Mouse (Mus musculus) midbrain, embryonic 11.5 days (tissue): ENCODE results near the gene Plpp3. TPM values are rescaled to one million over a fixed set of nuclear protein-coding genes. Genes with fewer than 3 reads are reported as not detected.

Experiments
- ATAC-seq: fragments of 200-750 bp; cut with Nextera tagmentation; 2 replicates; pipeline ENCODE4 v1.8.0; 2017; ENCODE audit warnings: moderate TSS enrichment, moderate library complexity; ENCODE audit not compliant: low FRiP score
- DNase-seq: peaks from one replicate; pipeline ENCODE4 v3.0.0; 2015; ENCODE audit warnings: low spot score; ENCODE audit errors: missing footprints
- H3K27ac ChIP-seq: fragments of 300-500 bp; sonication (generic); 2 replicates; pipeline ENCODE4 v1.5.1; 2014; ENCODE audit warnings: low read depth, low read length
- H3K27me3 ChIP-seq: fragments of 300-500 bp; sonication (generic); 2 replicates; pipeline ENCODE4 v1.6.1; 2014; ENCODE audit warnings: mild to moderate bottlenecking, low read length, moderate library complexity, mixed read lengths; ENCODE audit not compliant: control insufficient read depth, insufficient read depth
- H3K36me3 ChIP-seq: fragments of 300-500 bp; sonication (generic); 2 replicates; pipeline ENCODE4 v1.6.1; 2014; ENCODE audit warnings: mild to moderate bottlenecking, low read length, moderate library complexity, mixed read lengths; ENCODE audit not compliant: control insufficient read depth, insufficient read depth
- H3K4me1 ChIP-seq: fragments of 300-500 bp; sonication (generic); 2 replicates; pipeline ENCODE4 v1.6.1; 2014; ENCODE audit warnings: low read length; ENCODE audit not compliant: control insufficient read depth, insufficient read depth
- H3K4me2 ChIP-seq: fragments of 300-500 bp; sonication (generic); 2 replicates; pipeline ENCODE4 v1.6.1; 2014; ENCODE audit warnings: mild to moderate bottlenecking, moderate library complexity
- H3K4me3 ChIP-seq: fragments of 300-500 bp; sonication (generic); 2 replicates; pipeline ENCODE4 v1.5.1; 2014; ENCODE audit warnings: low read depth, low read length
- H3K9ac ChIP-seq: fragments of 300-500 bp; sonication (generic); 2 replicates; pipeline ENCODE4 v1.6.1; 2014; ENCODE audit warnings: low read length
- H3K9me3 ChIP-seq: fragments of 300-500 bp; sonication (generic); 2 replicates; pipeline ENCODE4 v1.6.1; 2016; ENCODE audit warnings: low read length; ENCODE audit not compliant: control insufficient read depth
- WGBS: fragments of 180-500 bp; shearing (Covaris S2); extraction: QIAGEN DNeasy Blood & Tissue Kit; methylation state at CpG from one replicate; pipeline ENCODE4 v1.1.7; 2014; 5-methylcytosine and 5-hydroxymethylcytosine counted together
- polyA plus RNA-seq: library from polyadenylated mRNA; unstranded; fragments of >200 nt; fragmentation: Nextera tagmentation; extraction: Ambion mirVana; gene quantifications from 2 replicates; pipeline ENCODE4 v1.2.1, GENCODE M21; 2014

Gene Plpp3
- polyA plus RNA-seq, 1 experiment from 2014 or later: 46.3 TPM

GRCm38 (mm10) chr4:105192665-105193064, 35.5 kb downstream of the Plpp3 start:
- WGBS: 58% methylated on average over 5 of the region's 5 CpGs
- H3K9me3 ChIP-seq: no peaks in the 10 kb centered on the region
- peaks cover 4% of the 10 kb centered on the region; the same call in 1 of the 2 replicates for H3K4me1 ChIP-seq
- H3K27ac ChIP-seq: no peak overlapping the region
- no peak overlapping the region for H3K9ac ChIP-seq
- no peaks in the 10 kb centered on the region for H3K27me3 ChIP-seq
- DNase-seq: no peak
- no peak for ATAC-seq
- H3K4me3 ChIP-seq: no peak overlapping the region
- peaks cover 11% of the 10 kb centered on the region for H3K36me3 ChIP-seq
- H3K4me2 ChIP-seq: no peak overlapping the region

GRCm38 (mm10) chr4:105195256-105195655, 38.1 kb downstream of the Plpp3 start:
- Histone ChIP-seq H3K27me3 (no peaks in the 10 kb centered on the region), H3K4me3 (no peak overlapping the region), H3K9ac (no peak overlapping the region), H3K4me1 (peaks cover 4% of the 10 kb centered on the region; the same call in 1 of the 2 replicates), H3K27ac (no peak overlapping the region), H3K9me3 (no peaks in the 10 kb centered on the region), H3K4me2 (no peak overlapping the region), H3K36me3 (peaks cover 11% of the 10 kb centered on the region)
- DNase-seq (no peak), ATAC-seq (no peak)
- WGBS: 88% methylated on average over 9 of the region's 9 CpGs

GRCm38 (mm10) chr4:105196099-105196498, 39.0 kb downstream of the Plpp3 start:
- Histone ChIP-seq H3K4me2 (no peak overlapping the region), H3K9ac (no peak overlapping the region), H3K27ac (no peak overlapping the region), H3K27me3 (no peaks in the 10 kb centered on the region), H3K4me1 (peaks cover 13% of the 10 kb centered on the region), H3K4me3 (no peak overlapping the region), H3K9me3 (no peaks in the 10 kb centered on the region), H3K36me3 (peaks cover 11% of the 10 kb centered on the region)
- DNase-seq: no peak
- ATAC-seq: no peak
- 92% methylated on average over 9 of the region's 9 CpGs for WGBS

- ATAC-seq (no peak), DNase-seq (no peak)
- Histone ChIP-seq H3K36me3 (peaks cover 11% of the 10 kb centered on the region), H3K4me3 (no peak overlapping the region), H3K9ac (no peak overlapping the region), H3K27ac (no peak overlapping the region), H3K4me2 (no peak overlapping the region), H3K27me3 (no peaks in the 10 kb centered on the region), H3K4me1 (peaks cover 15% of the 10 kb centered on the region), H3K9me3 (no peaks in the 10 kb centered on the region)
- 90% methylated on average over 9 of the region's 9 CpGs for WGBS
Measured at GRCm38 (mm10) chr4:105196993-105197765, 40.0 kb downstream of the Plpp3 start.

GRCm38 (mm10) chr4:105198696-105199095, 41.5 kb downstream of the Plpp3 start:
- H3K4me1 ChIP-seq: peaks cover 11% of the 10 kb centered on the region
- no peak for ATAC-seq
- H3K4me3 ChIP-seq: no peak overlapping the region
- DNase-seq: no peak
- no peak overlapping the region for H3K4me2 ChIP-seq
- 90% methylated on average over 5 of the region's 5 CpGs for WGBS
- no peaks in the 10 kb centered on the region for H3K27me3 ChIP-seq
- no peak overlapping the region for H3K27ac ChIP-seq
- H3K9ac ChIP-seq: no peak overlapping the region
- peaks cover 11% of the 10 kb centered on the region for H3K36me3 ChIP-seq
- H3K9me3 ChIP-seq: no peaks in the 10 kb centered on the region

- no peaks in the 10 kb centered on the region for H3K9me3 ChIP-seq
- DNase-seq (no peak), ATAC-seq (no peak)
- no peaks in the 10 kb centered on the region for H3K27me3 ChIP-seq
- H3K36me3 ChIP-seq: peaks cover 11% of the 10 kb centered on the region
- H3K9ac ChIP-seq: no peak overlapping the region
- peaks cover 11% of the 10 kb centered on the region for H3K4me1 ChIP-seq
- 80% methylated on average over 8 of the region's 8 CpGs for WGBS
- H3K27ac ChIP-seq: no peak overlapping the region
- H3K4me2 ChIP-seq: no peak overlapping the region
- H3K4me3 ChIP-seq: no peak overlapping the region
Measured at GRCm38 (mm10) chr4:105199345-105199744, 42.2 kb downstream of the Plpp3 start.

- WGBS: 46% methylated on average over 14 of the region's 14 CpGs
- Histone ChIP-seq H3K27me3 (no peaks in the 10 kb centered on the region), H3K9ac (no peak overlapping the region), H3K4me3 (no peak overlapping the region), H3K4me2 (no peak overlapping the region), H3K27ac (no peak overlapping the region; the same call in 1 of the 2 replicates), H3K36me3 (peaks cover 3% of the 10 kb centered on the region), H3K4me1 (peaks cover 11% of the 10 kb centered on the region), H3K9me3 (no peaks in the 10 kb centered on the region)
- no peak for ATAC-seq
- no peak for DNase-seq
Measured at GRCm38 (mm10) chr4:105200624-105201524, 43.7 kb downstream of the Plpp3 start.

GRCm38 (mm10) chr4:105202439-105202838, 45.3 kb downstream of the Plpp3 start:
- WGBS: 90% methylated on average over 3 of the region's 3 CpGs
- no peak overlapping the region for H3K27ac ChIP-seq
- no peaks in the 10 kb centered on the region; the same call in 1 of the 2 replicates for H3K36me3 ChIP-seq
- H3K4me2 ChIP-seq: no peak overlapping the region
- H3K9ac ChIP-seq: no peak overlapping the region
- H3K4me3 ChIP-seq: no peak overlapping the region
- DNase-seq (no peak), ATAC-seq (no peak)
- no peaks in the 10 kb centered on the region for H3K9me3 ChIP-seq
- no peaks in the 10 kb centered on the region for H3K27me3 ChIP-seq
- peaks cover 11% of the 10 kb centered on the region for H3K4me1 ChIP-seq

GRCm38 (mm10) chr4:105203303-105203761, 46.2 kb downstream of the Plpp3 start:
- WGBS: 93% methylated on average over 2 of the region's 2 CpGs
- Histone ChIP-seq H3K4me2 (no peak overlapping the region), H3K27me3 (no peaks in the 10 kb centered on the region), H3K9me3 (no peaks in the 10 kb centered on the region), H3K4me1 (peaks cover 11% of the 10 kb centered on the region), H3K36me3 (no peaks in the 10 kb centered on the region; the same call in 1 of the 2 replicates), H3K27ac (no peak overlapping the region), H3K9ac (no peak overlapping the region), H3K4me3 (no peak overlapping the region)
- ATAC-seq (no peak), DNase-seq (no peak)
